Mouse (Mus musculus) frontal cortex, adult (tissue): Measurements from ENCODE around the gene Snx21.

ENCODE experiments used
- ATAC-seq: cut with Nextera tagmentation; 2 replicates; pipeline ENCODE4 v1.9.2; 2017; ENCODE audit warnings: mild to moderate bottlenecking, moderate library complexity, mixed read lengths; ENCODE audit not compliant: low TSS enrichment

Snx21 gene

GRCm38 (mm10) chr2:164828437-164828836 is 42.8 kb downstream of the Snx21 start, which contains the start of gene Spata25:
Spata25 (minus strand) TSS chr2:164828537.
- ATAC-seq = no peak

GRCm38 (mm10) chr2:164829090-164829489 is 43.5 kb downstream of the Snx21 start:
- ATAC-seq = no peak

GRCm38 (mm10) chr2:164831029-164831428 is 45.4 kb downstream of the Snx21 start:
- no peak for ATAC-seq

GRCm38 (mm10) chr2:164832032-164832747 is 46.6 kb downstream of the Snx21 start:
- no peak for ATAC-seq

- peak; percentile 78 for ATAC-seq
These were observed 47.2 kb downstream of the Snx21 start, which contains the start of gene Ctsa for GRCm38 (mm10) chr2:164832748-164833301. Ctsa (plus strand) TSS chr2:164832873.

GRCm38 (mm10) chr2:164833314-164833959 is 47.8 kb downstream of the Snx21 start, which contains the start of gene Neurl2:
Neurl2 (minus strand) TSS chr2:164833456.
- peak; percentile 42 for ATAC-seq

- peak; percentile 48; the same call in 1 of the 2 replicates for ATAC-seq
These were observed 48.9 kb downstream of the Snx21 start for GRCm38 (mm10) chr2:164834531-164834930.

- no peak for ATAC-seq
These were observed 49.5 kb downstream of the Snx21 start for GRCm38 (mm10) chr2:164835164-164835563.
